In the genomic region with DNA sequence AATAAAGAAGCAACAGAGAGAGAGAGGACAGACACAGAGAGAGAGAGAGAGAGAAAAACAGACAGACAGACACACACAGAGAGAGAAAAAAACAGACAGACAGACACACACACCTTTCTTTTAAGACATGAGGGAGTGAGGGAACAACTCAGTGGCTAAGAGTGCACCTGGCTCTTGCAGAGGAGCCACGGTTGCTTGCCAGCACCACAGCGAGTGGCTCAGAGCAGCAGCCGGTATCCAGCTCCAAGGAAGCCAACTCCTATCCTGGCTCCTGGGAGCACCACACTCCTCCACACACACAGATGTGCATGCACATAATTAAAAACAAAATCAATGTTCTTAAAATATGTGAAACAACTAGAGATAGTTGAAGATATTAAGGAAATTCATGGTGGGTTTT, we compare ENCODE assay signal across 22 mouse cellular contexts. TPM values are rescaled to one million over a fixed set of nuclear protein-coding genes. Genes with fewer than 3 reads are reported as not detected.
DNase-seq lines count a peak whose midpoint lies in the region; ATAC-seq lines count a peak whose summit lies in the region.
"Had no signal": no experiment of that assay in that cellular context is flagged by ENCODE, and none has a peak within 500 bp of the region (broad histone marks: within the 10 kb centered on the region; RNA-seq: fewer than 3 reads in every experiment).

No protein-coding gene starts in this region.

- no peak for ATAC-seq in granulocyte monocyte progenitor cell, adult 5-6 weeks (replicated peaks; ENCODE audit: poor library complexity, severe bottlenecking)
- ATAC-seq: CD4-positive, CD25-positive, alpha-beta regulatory T cell, adult 4 months; forebrain, embryonic 13.5 days; forebrain, embryonic 16.5 days; hindbrain, embryonic 16.5 days; intestine, embryonic 15.5 days had no signal

- intact Hi-C loops in left cerebral cortex, postnatal 14 days (cut with DNase I) = no loop called here

- DNase-seq in cerebellum, adult 18-20 months = peak; percentile 62 to 71
- DNase-seq in cerebellum, postnatal 4 days (ENCODE audit: low spot score in 2 of 2) = no peak
- DNase-seq in cerebellum, adult 9-10 months = peak; percentile 59
- DNase-seq in cerebellum, postnatal 14 days = peak; percentile 70 to 79
- no peak for DNase-seq in left cerebral cortex, postnatal 14 days (ENCODE audit: low spot score in 2 of 2)
- DNase-seq in adrenal gland, postnatal 4 days (ENCODE audit: low spot score in 2 of 2) = no peak
- DNase-seq: adrenal gland, adult 8-10 months; adrenal gland, postnatal 25 days; embryo, embryonic 11 days; gastrocnemius, adult 2 months; gastrocnemius, postnatal 14 days; heart, adult 18-20 months; heart, postnatal 10 days; heart, postnatal 36 days; kidney, adult 11 months; kidney, adult 9 months had no signal

RNA-seq across cellular contexts. Expression of gene Polr1d, which starts 30.4 kb away (rescaled TPM):
- total RNA-seq in left cerebral cortex, postnatal 14 days (2021) = 10 to 100 TPM; 72.9 to 79.5 TPM
- 135 and 160 TPM in 2 replicates for total RNA-seq in granulocyte monocyte progenitor cell, adult 5-6 weeks (2014; fragmentation: Nextera tagmentation)
- 133 and 146 TPM in 2 replicates for total RNA-seq in granulocyte monocyte progenitor cell, adult 5-6 weeks (2017)
- total RNA-seq in adrenal gland, postnatal 4 days (2021) = 100 to 1,000 TPM; 131 to 133 TPM

RNA-seq across cellular contexts. Expression of gene Lnx2, which starts 30.9 kb away (rescaled TPM):
- 1 to 10 TPM; 5.3 to 7.6 TPM for total RNA-seq in left cerebral cortex, postnatal 14 days (2021)
- total RNA-seq in granulocyte monocyte progenitor cell, adult 5-6 weeks (2014; fragmentation: Nextera tagmentation) = 7.9 and 8.9 TPM in 2 replicates
- total RNA-seq in granulocyte monocyte progenitor cell, adult 5-6 weeks (2017) = 5.6 and 11.3 TPM in 2 replicates
- 10 to 100 TPM; 19.1 to 19.8 TPM for total RNA-seq in adrenal gland, postnatal 4 days (2021)

Comparison
In these comparisons a context has a peak if more than half of its experiments do, and no peak if none do; other contexts are left out.
1. DNase-seq: peak in cerebellum, adult 18-20 months (2 of 2), cerebellum, adult 9-10 months (single experiment) and cerebellum, postnatal 14 days (2 of 2); none in cerebellum, postnatal 4 days (0 of 2), left cerebral cortex, postnatal 14 days (0 of 2) and adrenal gland, postnatal 4 days (0 of 2).